Mouse (Mus musculus) hindbrain, embryonic 15.5 days (tissue): ENCODE data around the gene Dbndd2. TPM values are rescaled to one million over a fixed set of nuclear protein-coding genes. Genes with fewer than 3 reads are reported as not detected.

Experiments
- ATAC-seq: fragments of 200-750 bp; cut with Nextera tagmentation; 2 replicates; pipeline ENCODE4 v1.8.0; 2017; ENCODE audit warnings: low read depth, moderate number of reproducible peaks, moderate TSS enrichment; ENCODE audit not compliant: low FRiP score
- H3K27ac ChIP-seq: fragments of 300-500 bp; sonication (generic); replicated peaks from 2 replicates; pipeline ENCODE4 v1.5.1; 2015; ENCODE audit warnings: mild to moderate bottlenecking, inconsistent platforms
- H3K27me3 ChIP-seq: fragments of 300-500 bp; sonication (generic); 2 replicates; pipeline ENCODE4 v1.6.1; 2015; ENCODE audit warnings: control low read depth, inconsistent platforms
- H3K36me3 ChIP-seq: fragments of 300-500 bp; sonication (generic); 2 replicates; pipeline ENCODE4 v1.6.1; 2015; ENCODE audit warnings: control low read depth, inconsistent platforms
- H3K4me1 ChIP-seq: fragments of 300-500 bp; sonication (generic); replicated peaks from 2 replicates; pipeline ENCODE4 v1.6.1; 2015; ENCODE audit warnings: control low read depth, inconsistent platforms
- H3K4me2 ChIP-seq: fragments of 300-500 bp; sonication (generic); 2 replicates; pipeline ENCODE4 v1.6.1; 2015; ENCODE audit warnings: moderate library complexity, mild to moderate bottlenecking, inconsistent platforms
- H3K4me3 ChIP-seq: fragments of 300-500 bp; sonication (generic); 2 replicates; pipeline ENCODE4 v1.5.1; 2015; ENCODE audit warnings: mild to moderate bottlenecking, inconsistent platforms
- H3K9ac ChIP-seq: fragments of 300-500 bp; sonication (generic); 2 replicates; pipeline ENCODE4 v1.6.1; 2015; ENCODE audit warnings: inconsistent platforms
- H3K9me3 ChIP-seq: fragments of 300-500 bp; sonication (generic); 2 replicates; pipeline ENCODE4 v1.6.1; 2016; ENCODE audit warnings: control low read depth, inconsistent platforms
- WGBS: fragments of 180-500 bp; shearing (Covaris S2); methylation state at CpG from one replicate; pipeline ENCODE4 v1.1.7; 2015; 5-methylcytosine and 5-hydroxymethylcytosine counted together
- polyA plus RNA-seq: library from polyadenylated mRNA; unstranded; fragments of >200 nt; fragmentation: Nextera tagmentation; extraction: Ambion mirVana; gene quantifications from 2 replicates; pipeline ENCODE4 v1.2.1, GENCODE M21; 2015

The Dbndd2 gene
- polyA plus RNA-seq, 1 experiment from 2014 or later, result 23.1 TPM

DNA sequence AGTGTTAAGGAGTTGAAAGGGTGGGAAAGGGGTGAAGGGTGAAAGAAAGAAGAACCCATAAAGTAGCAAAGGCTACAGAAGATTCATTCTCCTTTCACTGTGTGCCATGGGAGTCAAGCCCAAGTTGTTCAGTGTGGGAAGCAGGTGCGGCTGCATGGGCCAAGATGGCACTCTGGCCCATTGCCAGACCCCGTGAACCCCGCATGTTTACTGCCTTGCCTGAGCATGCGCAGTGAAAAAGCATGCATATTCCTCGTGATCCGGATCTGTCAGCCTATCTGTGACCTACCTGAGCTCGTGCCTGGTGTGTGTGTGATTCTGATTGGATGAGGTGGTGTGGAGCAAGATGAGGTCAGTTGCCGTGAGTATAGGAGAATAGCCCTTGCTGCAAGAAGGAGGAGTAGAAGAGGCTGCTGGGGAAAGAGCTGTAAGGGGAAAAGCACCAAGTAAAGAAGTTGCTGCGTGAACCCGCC lies 37.4 kb downstream of the Dbndd2 start:
- H3K4me3 ChIP-seq, result no peak overlapping the region
- no peak overlapping the region for H3K4me2 ChIP-seq
- no peak overlapping the region for H3K9ac ChIP-seq
- no peaks in the 10 kb centered on the region for H3K9me3 ChIP-seq
- no peaks in the 10 kb centered on the region for H3K4me1 ChIP-seq
- no peak overlapping the region for H3K27ac ChIP-seq
- no peaks in the 10 kb centered on the region for H3K36me3 ChIP-seq
- WGBS, result 81% methylated on average over 10 of the region's 10 CpGs
- no peak for ATAC-seq
- H3K27me3 ChIP-seq, result no peaks in the 10 kb centered on the region

DNA sequence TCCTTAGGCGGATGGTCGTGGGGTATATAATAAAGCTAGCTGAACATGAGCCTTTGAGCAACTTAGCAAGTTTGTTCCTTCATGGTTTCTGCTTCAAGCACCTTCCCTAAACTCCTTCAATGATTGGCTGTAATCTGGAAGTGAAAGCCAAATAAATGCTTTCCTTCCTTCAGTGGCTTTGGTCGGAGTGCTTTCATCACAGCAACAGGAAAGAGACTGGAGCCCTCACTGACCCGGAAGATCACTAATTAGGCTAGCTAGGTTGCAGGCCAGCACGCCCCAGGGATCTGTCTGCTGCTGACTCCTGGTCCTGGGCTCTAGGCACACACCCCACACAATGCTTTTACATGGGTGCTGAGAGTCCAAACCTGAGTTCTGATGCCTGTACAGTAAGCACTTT lies 42.7 kb downstream of the Dbndd2 start:
- Histone ChIP-seq H3K27me3 (no peaks in the 10 kb centered on the region), H3K4me1 (no peaks in the 10 kb centered on the region), H3K9me3 (no peaks in the 10 kb centered on the region), H3K36me3 (no peaks in the 10 kb centered on the region), H3K27ac (no peak overlapping the region), H3K9ac (no peak overlapping the region), H3K4me3 (no peak overlapping the region), H3K4me2 (no peak overlapping the region)
- WGBS, result 81% methylated on average over 5 of the region's 5 CpGs
- no peak for ATAC-seq

DNA sequence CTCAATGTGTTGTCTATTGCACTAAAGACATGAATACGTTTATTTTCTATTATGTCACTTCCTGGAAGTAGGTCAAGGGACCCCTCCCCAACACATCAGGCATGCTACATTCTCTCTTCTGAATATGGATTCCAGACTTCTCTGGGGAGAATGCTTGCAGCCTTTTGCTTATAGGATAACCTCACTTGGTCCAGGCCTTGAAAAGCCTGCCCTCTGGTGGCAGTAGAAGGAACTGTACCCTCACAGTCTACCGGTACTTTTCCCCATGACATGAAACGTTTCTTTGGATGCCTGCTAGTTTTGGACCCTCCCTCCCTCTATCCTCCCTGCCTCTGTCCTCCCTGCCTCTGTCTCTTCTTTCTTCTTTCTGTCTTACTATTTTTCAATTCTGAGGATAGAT lies 45.3 kb downstream of the Dbndd2 start:
- Histone ChIP-seq H3K36me3 (no peaks in the 10 kb centered on the region), H3K27ac (no peak overlapping the region), H3K27me3 (no peaks in the 10 kb centered on the region), H3K4me3 (no peak overlapping the region), H3K9me3 (no peaks in the 10 kb centered on the region), H3K4me2 (no peak overlapping the region), H3K9ac (no peak overlapping the region), H3K4me1 (no peaks in the 10 kb centered on the region)
- ATAC-seq, result no peak
- 8% methylated on average over 3 of the region's 3 CpGs for WGBS

DNA sequence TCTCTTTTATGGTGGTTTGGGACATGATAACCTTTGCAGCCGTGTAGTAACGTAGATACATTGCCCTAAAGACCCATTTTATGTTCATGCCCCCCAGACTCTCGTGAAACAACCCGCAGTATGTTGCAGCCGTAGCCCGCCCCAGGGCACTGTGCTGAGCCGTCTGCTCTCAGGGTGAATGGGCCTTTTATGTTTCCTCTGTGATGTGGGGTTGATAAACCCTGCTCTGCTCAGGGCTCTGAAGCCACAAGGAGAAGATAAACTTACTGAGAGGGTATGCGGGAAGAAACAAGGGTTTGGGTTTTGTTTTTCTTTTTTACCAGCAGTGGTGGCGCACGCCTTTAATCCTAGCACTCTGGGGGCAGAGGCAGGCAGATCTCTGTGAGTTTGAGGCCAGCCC lies 48.4 kb downstream of the Dbndd2 start:
- no peak for ATAC-seq

DNA sequence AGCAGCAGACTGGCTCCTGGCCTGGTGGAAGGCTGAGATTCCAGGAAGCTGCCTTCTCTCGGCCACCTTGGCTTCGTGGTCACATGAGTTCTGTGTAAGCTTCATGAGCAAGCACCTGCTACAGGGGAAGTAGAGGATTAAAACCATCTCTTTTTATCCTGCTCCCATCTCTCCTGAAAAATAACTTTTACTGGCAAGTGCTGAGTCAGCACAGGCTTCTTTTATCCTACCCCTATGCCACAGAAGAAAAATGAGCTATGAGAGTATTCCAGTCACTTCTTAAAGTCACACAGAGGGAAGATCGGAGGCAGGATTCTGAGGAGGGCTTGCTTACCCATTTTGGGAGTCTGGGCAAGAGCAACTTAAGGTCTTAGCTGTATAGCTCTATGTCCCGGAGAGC lies 51.1 kb downstream of the Dbndd2 start:
- ATAC-seq, result no peak
- WGBS, result 87% methylated on average over 4 of the region's 4 CpGs

More for the DNA sequence above, 48.4 kb downstream of the Dbndd2 start:
- no peak overlapping the region for H3K9ac ChIP-seq
- no peaks in the 10 kb centered on the region for H3K9me3 ChIP-seq
- H3K4me1 ChIP-seq, result no peaks in the 10 kb centered on the region
- H3K27ac ChIP-seq, result no peak overlapping the region
- 73% methylated on average over 10 of the region's 10 CpGs for WGBS
- H3K36me3 ChIP-seq, result no peaks in the 10 kb centered on the region
- H3K4me2 ChIP-seq, result no peak overlapping the region
- no peaks in the 10 kb centered on the region for H3K27me3 ChIP-seq
- H3K4me3 ChIP-seq, result no peak overlapping the region

DNA sequence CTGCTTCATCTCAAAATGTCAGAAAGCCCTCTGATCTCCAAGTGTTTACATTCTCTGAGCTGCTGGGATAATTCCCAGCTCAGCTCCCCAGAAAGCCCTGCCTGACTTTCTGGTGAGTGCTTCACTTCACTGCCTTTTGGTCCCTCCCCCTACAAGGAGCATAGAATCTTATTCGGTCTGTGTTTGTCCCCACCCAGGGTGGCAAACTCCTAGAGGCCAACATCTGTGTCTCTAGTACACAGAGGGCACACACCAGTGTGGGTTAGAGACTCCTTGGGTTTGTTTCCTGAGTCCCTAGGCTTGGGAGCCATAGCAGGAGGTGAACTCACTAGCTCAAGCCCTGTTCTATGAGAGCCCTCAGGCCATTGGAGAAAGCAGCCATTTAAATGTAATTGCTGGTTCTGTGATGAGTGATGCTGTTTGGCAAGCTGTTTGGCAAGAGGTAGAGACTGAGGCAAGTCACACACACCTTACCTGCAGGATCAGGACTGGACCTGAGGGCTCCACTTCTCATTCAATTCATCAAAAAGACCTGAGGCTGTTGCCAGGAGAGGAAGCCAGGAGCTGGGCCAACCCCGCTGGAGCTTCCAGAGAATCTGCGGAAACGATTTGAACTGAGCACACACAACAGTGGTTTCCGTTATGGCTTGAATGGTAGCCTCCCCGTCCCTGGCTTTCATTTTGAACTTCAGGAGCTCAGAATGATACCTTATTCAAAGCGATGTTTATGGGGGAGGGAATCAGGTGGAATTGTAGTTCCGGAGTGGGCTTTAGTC lies 54.9 kb downstream of the Dbndd2 start:
- 47% methylated on average over 8 of the region's 8 CpGs for WGBS
- no peaks in the 10 kb centered on the region for H3K4me1 ChIP-seq
- H3K4me2 ChIP-seq, result no peak overlapping the region
- no peaks in the 10 kb centered on the region for H3K9me3 ChIP-seq
- H3K4me3 ChIP-seq, result no peak overlapping the region
- no peak for ATAC-seq
- no peak overlapping the region for H3K27ac ChIP-seq
- no peaks in the 10 kb centered on the region for H3K27me3 ChIP-seq
- H3K36me3 ChIP-seq, result no peaks in the 10 kb centered on the region
- no peak overlapping the region for H3K9ac ChIP-seq

More for the DNA sequence above, 51.1 kb downstream of the Dbndd2 start:
- Histone ChIP-seq H3K4me2 (no peak overlapping the region), H3K9me3 (no peaks in the 10 kb centered on the region), H3K27ac (no peak overlapping the region), H3K4me1 (no peaks in the 10 kb centered on the region), H3K36me3 (no peaks in the 10 kb centered on the region), H3K27me3 (no peaks in the 10 kb centered on the region), H3K9ac (no peak overlapping the region), H3K4me3 (no peak overlapping the region)

DNA sequence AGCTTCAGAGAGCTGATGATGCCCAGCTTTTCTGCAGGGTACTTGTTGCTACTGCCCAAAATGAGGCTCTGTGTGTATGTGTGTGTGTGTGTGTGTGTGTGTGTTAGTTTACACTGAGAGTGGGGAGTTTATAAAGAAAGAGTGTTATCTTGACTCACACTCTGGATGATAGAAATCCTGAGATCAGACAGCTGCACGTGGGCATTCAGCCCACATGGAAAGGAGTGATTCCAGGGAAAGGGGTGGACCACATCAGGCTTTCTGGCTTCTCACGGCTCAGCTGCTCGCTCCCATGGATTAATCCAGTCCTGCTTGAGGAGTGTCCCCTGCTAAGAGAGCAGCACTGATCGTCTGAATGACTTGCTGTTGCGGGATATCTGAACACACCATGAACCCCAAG lies 56.2 kb downstream of the Dbndd2 start:
- Histone ChIP-seq H3K4me2 (no peak overlapping the region), H3K9me3 (no peaks in the 10 kb centered on the region), H3K9ac (no peak overlapping the region), H3K36me3 (no peaks in the 10 kb centered on the region), H3K27me3 (no peaks in the 10 kb centered on the region), H3K27ac (no peak overlapping the region), H3K4me1 (no peaks in the 10 kb centered on the region), H3K4me3 (no peak overlapping the region)
- WGBS, result 75% methylated on average over 5 of the region's 5 CpGs
- ATAC-seq, result no peak

DNA sequence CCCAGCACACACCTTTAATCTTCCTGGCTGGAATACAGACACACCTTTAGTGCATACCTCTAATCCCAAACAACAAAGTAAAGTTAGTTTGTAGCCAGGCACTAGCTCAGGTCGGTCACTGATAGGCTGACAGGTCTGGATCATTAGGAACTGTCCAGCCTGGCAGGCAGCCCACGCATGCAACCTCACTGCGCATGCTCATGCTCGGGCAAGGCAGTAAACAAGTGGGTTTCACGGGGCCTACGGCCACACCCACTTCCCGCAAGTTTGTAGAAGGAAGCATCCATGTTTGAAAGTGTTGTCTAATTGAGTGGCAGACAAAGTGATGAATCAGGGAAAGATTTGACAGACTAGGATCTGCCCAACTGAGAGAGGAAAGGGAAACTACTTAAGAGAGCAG lies 56.7 kb downstream of the Dbndd2 start:
- no peaks in the 10 kb centered on the region for H3K4me1 ChIP-seq
- no peaks in the 10 kb centered on the region for H3K36me3 ChIP-seq
- H3K4me2 ChIP-seq, result no peak overlapping the region
- ATAC-seq, result no peak
- no peak overlapping the region for H3K4me3 ChIP-seq
- H3K27me3 ChIP-seq, result no peaks in the 10 kb centered on the region
- WGBS, result 87% methylated on average over 7 of the region's 7 CpGs
- H3K9ac ChIP-seq, result no peak overlapping the region
- H3K9me3 ChIP-seq, result no peaks in the 10 kb centered on the region
- no peak overlapping the region for H3K27ac ChIP-seq

Other genes with a start within 250 kb of the Dbndd2 start
- not detected in 2 replicates for gene Svs2, start 247.6 kb upstream of the Dbndd2 start, polyA plus RNA-seq
- not detected in 2 replicates for gene Svs3b, start 229.5 kb upstream of the Dbndd2 start, polyA plus RNA-seq
- not detected in 2 replicates for gene Svs4, start 207.6 kb upstream of the Dbndd2 start, polyA plus RNA-seq
- not detected in 2 replicates for gene Svs3a, start 196.8 kb upstream of the Dbndd2 start, polyA plus RNA-seq
- gene Svs6, start 169.4 kb upstream of the Dbndd2 start, polyA plus RNA-seq, result not detected in 2 replicates
- not detected in 2 replicates for gene Svs5, start 153.4 kb upstream of the Dbndd2 start, polyA plus RNA-seq
- gene Slpi, start 97.0 kb upstream of the Dbndd2 start, polyA plus RNA-seq, result 0.25 and 0.65 TPM in 2 replicates
- gene Rbpjl, start 83.0 kb upstream of the Dbndd2 start, polyA plus RNA-seq, result 0.08 and 0.10 TPM in 2 replicates
- 3.9 and 5.1 TPM in 2 replicates for gene Matn4, start 80.9 kb upstream of the Dbndd2 start, polyA plus RNA-seq
- 9.4 and 10.4 TPM in 2 replicates for gene Sdc4, start 42.2 kb upstream of the Dbndd2 start, polyA plus RNA-seq
- 82.7 and 88.2 TPM in 2 replicates for gene Sys1, start 29.1 kb upstream of the Dbndd2 start, polyA plus RNA-seq
- 5.0 and 6.6 TPM in 2 replicates for gene Gm20458, start 25.1 kb upstream of the Dbndd2 start, polyA plus RNA-seq
- gene Trp53tg5, start 12.4 kb upstream of the Dbndd2 start, polyA plus RNA-seq, result not detected in 2 replicates
- 93.4 and 103 TPM in 2 replicates for gene Pigt, start 11.4 kb downstream of the Dbndd2 start, polyA plus RNA-seq
- gene Wfdc2, start 76.3 kb downstream of the Dbndd2 start, polyA plus RNA-seq, result 1.1 and 4.4 TPM in 2 replicates
- not detected in 2 replicates for gene Spint3, start 87.4 kb downstream of the Dbndd2 start, polyA plus RNA-seq
- not detected in 2 replicates for gene Wfdc6a, start 99.3 kb downstream of the Dbndd2 start, polyA plus RNA-seq
- gene Eppin, start 107.5 kb downstream of the Dbndd2 start, polyA plus RNA-seq, result 0.21 TPM in 1 of 2 replicates, not detected in the other
- not detected in 2 replicates for gene Wfdc6b, start 127.4 kb downstream of the Dbndd2 start, polyA plus RNA-seq
- gene Wfdc8, start 127.5 kb downstream of the Dbndd2 start, polyA plus RNA-seq, result not detected in 2 replicates
- gene Wfdc16, start 152.7 kb downstream of the Dbndd2 start, polyA plus RNA-seq, result not detected in 2 replicates
- not detected in 2 replicates for gene Wfdc10, start 169.9 kb downstream of the Dbndd2 start, polyA plus RNA-seq
- not detected in 2 replicates for gene Wfdc9, start 170.5 kb downstream of the Dbndd2 start, polyA plus RNA-seq
- gene Wfdc11, start 188.0 kb downstream of the Dbndd2 start, polyA plus RNA-seq, result not detected in 2 replicates
- not detected in 2 replicates for gene Wfdc13, start 199.0 kb downstream of the Dbndd2 start, polyA plus RNA-seq
- not detected in 2 replicates for gene Spint4, start 212.4 kb downstream of the Dbndd2 start, polyA plus RNA-seq
- gene Spint5, start 229.2 kb downstream of the Dbndd2 start, polyA plus RNA-seq, result not detected in 2 replicates